Mouse (Mus musculus) testis, postnatal 14 days (tissue): ENCODE results near the gene Rtl8b.
"Not testable (repeated sequence)": the region's sequence is repeated elsewhere in the genome, so short reads cannot be mapped to it uniquely, and the experiment has no call there.

ENCODE experiments used
- DNase-seq: peaks from one replicate; pipeline ENCODE4 v3.0.0; 2021; ENCODE audit warnings: low spot score

Gene Rtl8b

GRCm38 (mm10) chrX:53670294-53670693 is at the start of gene Rtl8b:
Gene Rtl8b (minus strand): TSS chrX:53670408.
- peak; percentile 78 for DNase-seq

- peak; percentile 22 for DNase-seq
Observed at GRCm38 (mm10) chrX:53716323-53717182, 46.3 kb upstream of the Rtl8b start.

- no peak for DNase-seq
Observed at GRCm38 (mm10) chrX:53715942-53716322, 45.7 kb upstream of the Rtl8b start.

GRCm38 (mm10) chrX:53702673-53703072 is 32.5 kb upstream of the Rtl8b start:
- no peak for DNase-seq

GRCm38 (mm10) chrX:53699225-53699624 is 29.0 kb upstream of the Rtl8b start:
- no peak for DNase-seq

- DNase-seq, result no peak
Observed at GRCm38 (mm10) chrX:53694008-53694777, 24.0 kb upstream of the Rtl8b start.

GRCm38 (mm10) chrX:53693141-53693540 is 22.9 kb upstream of the Rtl8b start:
- no peak for DNase-seq

- no peak for DNase-seq
Observed at GRCm38 (mm10) chrX:53692065-53692464, 21.9 kb upstream of the Rtl8b start.

GRCm38 (mm10) chrX:53684676-53685075 is 14.5 kb upstream of the Rtl8b start:
- DNase-seq, result not testable (repeated sequence)

- not testable (repeated sequence) for DNase-seq
Observed at GRCm38 (mm10) chrX:53682650-53683049, 12.4 kb upstream of the Rtl8b start.

- peak; percentile 19 for DNase-seq
Observed at GRCm38 (mm10) chrX:53676943-53677342, 6.7 kb upstream of the Rtl8b start.

- DNase-seq, result not testable (repeated sequence)
Observed at GRCm38 (mm10) chrX:53670696-53671095, 488 bp upstream of the Rtl8b start.

- not testable (repeated sequence) for DNase-seq
Observed at GRCm38 (mm10) chrX:53669557-53670270, 494 bp downstream of the Rtl8b start.

- not testable (repeated sequence) for DNase-seq
Observed at GRCm38 (mm10) chrX:53652917-53653316, 17.3 kb downstream of the Rtl8b start.

GRCm38 (mm10) chrX:53645885-53646284 is 24.3 kb downstream of the Rtl8b start:
- DNase-seq, result no peak

GRCm38 (mm10) chrX:53642980-53643961 is 26.9 kb downstream of the Rtl8b start, which contains the start of gene Rtl8a:
Gene Rtl8a (minus strand): TSS chrX:53643682.
- peak; percentile 69 for DNase-seq

- DNase-seq, result not testable (repeated sequence)
Observed at GRCm38 (mm10) chrX:53642604-53642979, 27.6 kb downstream of the Rtl8b start.

- DNase-seq, result not testable (repeated sequence)
Observed at GRCm38 (mm10) chrX:53638107-53638506, 32.1 kb downstream of the Rtl8b start.
